Mouse (Mus musculus) intestine, embryonic 14.5 days (tissue): ENCODE results near the gene Smpd3. TPM values are rescaled to one million over a fixed set of nuclear protein-coding genes. Genes with fewer than 3 reads are reported as not detected.

Experiments
- ATAC-seq: fragments of 200-750 bp; cut with Nextera tagmentation; replicated peaks from 2 replicates; pipeline ENCODE4 v1.8.0; 2017; ENCODE audit warnings: low read depth, moderate number of reproducible peaks, moderate TSS enrichment, moderate library complexity; ENCODE audit not compliant: low FRiP score, low TSS enrichment
- DNase-seq: peaks from one replicate; pipeline ENCODE4 v3.0.0-alpha.2; 2018; ENCODE audit warnings: low spot score
- H3K27ac ChIP-seq: fragments of 300-500 bp; sonication (generic); 2 replicates; pipeline ENCODE4 v1.5.1; 2014; ENCODE audit warnings: low read depth, mild to moderate bottlenecking, control low read depth
- H3K27me3 ChIP-seq: fragments of 300-500 bp; sonication (generic); replicated peaks from 2 replicates; pipeline ENCODE4 v1.6.1; 2014; ENCODE audit warnings: low read length, control low read depth; ENCODE audit not compliant: control insufficient read depth, insufficient read depth
- H3K36me3 ChIP-seq: fragments of 300-500 bp; sonication (generic); 2 replicates; pipeline ENCODE4 v1.6.1; 2014; ENCODE audit warnings: low read length, control low read depth; ENCODE audit not compliant: control insufficient read depth, insufficient read depth
- H3K4me1 ChIP-seq: fragments of 300-500 bp; sonication (generic); replicated peaks from 2 replicates; pipeline ENCODE4 v1.6.1; 2014; ENCODE audit warnings: low read length, control low read depth, mixed read lengths; ENCODE audit not compliant: control insufficient read depth, insufficient read depth
- H3K4me2 ChIP-seq: fragments of 300-500 bp; sonication (generic); 2 replicates; pipeline ENCODE4 v1.6.1; 2014; ENCODE audit warnings: low read length
- H3K4me3 ChIP-seq: fragments of 300-500 bp; sonication (generic); 2 replicates; pipeline ENCODE4 v1.5.1; 2014; ENCODE audit warnings: low read depth, low read length, control low read depth, mixed read lengths
- H3K9ac ChIP-seq: fragments of 300-500 bp; sonication (generic); 2 replicates; pipeline ENCODE4 v1.6.1; 2014; ENCODE audit warnings: mild to moderate bottlenecking, low read length
- H3K9me3 ChIP-seq: fragments of 300-500 bp; sonication (generic); 2 replicates; pipeline ENCODE4 v1.6.1; 2016; ENCODE audit warnings: low read length, control low read depth; ENCODE audit not compliant: control insufficient read depth
- WGBS: fragments of 180-500 bp; shearing (Covaris S2); extraction: QIAGEN DNeasy Blood & Tissue Kit; methylation state at CpG from one replicate; pipeline ENCODE4 v1.1.7; 2014; 5-methylcytosine and 5-hydroxymethylcytosine counted together
- polyA plus RNA-seq: library from polyadenylated mRNA; unstranded; fragments of >200 nt; fragmentation: Nextera tagmentation; extraction: Ambion mirVana; gene quantifications from 2 replicates; pipeline ENCODE4 v1.2.1, GENCODE M21; 2014

Gene Smpd3
- polyA plus RNA-seq, 1 experiment from 2014 or later = 20.0 TPM

DNA sequence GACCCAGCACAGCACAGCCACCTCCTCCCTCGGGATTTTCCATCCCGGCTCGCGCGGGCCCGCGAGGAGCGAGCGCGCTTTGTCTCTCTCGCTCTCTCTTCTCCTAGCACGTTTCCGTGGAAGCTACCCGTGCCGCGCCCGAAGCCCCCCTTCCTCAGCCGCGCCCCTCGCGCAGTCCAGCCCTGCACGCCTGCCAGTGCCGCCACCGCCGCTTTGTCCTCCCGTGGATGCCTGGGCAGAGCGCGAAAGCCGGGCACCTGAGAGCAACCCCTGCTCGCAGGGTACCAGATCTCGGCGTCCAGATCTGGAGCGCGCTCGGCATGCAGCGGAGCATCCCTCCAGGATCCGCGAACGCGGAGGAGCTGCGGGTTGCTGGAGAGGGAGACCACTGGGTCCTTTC, 1.2 kb downstream of the Smpd3 start:
- peaks cover 24% of the 10 kb centered on the region for H3K27me3 ChIP-seq
- H3K9ac ChIP-seq = no peak overlapping the region
- no peaks in the 10 kb centered on the region for H3K9me3 ChIP-seq
- peaks cover 9% of the 10 kb centered on the region for H3K4me1 ChIP-seq
- H3K4me3 ChIP-seq = peak overlapping the region; percentile 26
- H3K36me3 ChIP-seq = no peaks in the 10 kb centered on the region
- no peak for ATAC-seq
- WGBS = 4% methylated on average over 34 of the region's 41 CpGs
- H3K27ac ChIP-seq = no peak overlapping the region
- no peak for DNase-seq
- peak overlapping the region; percentile 53 for H3K4me2 ChIP-seq

DNA sequence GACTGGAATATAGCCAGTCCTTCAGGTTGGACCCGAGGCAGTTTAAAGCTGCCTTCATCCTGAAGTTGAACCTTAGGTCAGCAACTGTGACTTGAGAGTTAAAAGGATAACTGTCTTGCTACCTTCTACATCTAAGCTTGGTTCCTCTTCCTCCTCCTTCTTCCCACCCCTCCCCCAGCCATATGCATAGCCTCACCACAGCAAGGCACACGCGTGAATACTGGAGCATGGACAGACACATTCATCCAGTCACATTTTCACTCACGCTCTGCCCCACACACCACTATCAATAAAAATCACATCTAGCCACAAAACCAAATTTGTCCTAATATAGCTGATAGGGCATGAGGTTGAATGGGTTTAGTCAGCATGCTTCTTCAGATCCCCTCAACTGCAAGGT, 1.8 kb downstream of the Smpd3 start:
- peaks cover 24% of the 10 kb centered on the region for H3K27me3 ChIP-seq
- WGBS = 73% methylated on average over 4 of the region's 4 CpGs
- no peak overlapping the region for H3K27ac ChIP-seq
- no peak for ATAC-seq
- no peaks in the 10 kb centered on the region for H3K36me3 ChIP-seq
- no peaks in the 10 kb centered on the region for H3K9me3 ChIP-seq
- H3K9ac ChIP-seq = no peak overlapping the region
- DNase-seq = no peak
- peak overlapping the region; percentile 26 for H3K4me3 ChIP-seq
- H3K4me1 ChIP-seq = peaks cover 9% of the 10 kb centered on the region
- peak overlapping the region; percentile 53 for H3K4me2 ChIP-seq

DNA sequence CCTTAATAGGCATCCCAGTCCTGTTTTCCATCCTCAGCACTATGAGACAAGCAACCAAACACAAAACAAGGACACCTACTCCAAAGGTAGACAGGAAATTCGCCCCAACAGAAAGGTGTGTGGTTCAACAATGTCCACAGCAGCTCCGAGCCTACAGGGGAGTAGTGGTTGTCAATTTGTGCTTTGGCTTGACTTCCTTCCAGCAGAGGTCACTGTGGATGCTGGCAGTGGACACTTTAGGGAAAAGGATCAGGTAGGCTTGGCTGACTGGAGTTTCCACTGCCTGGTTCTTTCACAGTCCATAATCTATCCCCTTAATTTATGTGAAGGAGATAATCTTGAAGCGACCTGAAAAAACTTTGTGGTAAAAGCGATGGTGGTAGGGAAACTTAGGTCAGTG, 2.6 kb downstream of the Smpd3 start:
- Histone ChIP-seq H3K4me3 (no peak overlapping the region), H3K4me1 (peaks cover 9% of the 10 kb centered on the region), H3K9me3 (no peaks in the 10 kb centered on the region), H3K27ac (no peak overlapping the region), H3K9ac (no peak overlapping the region), H3K36me3 (no peaks in the 10 kb centered on the region), H3K27me3 (peaks cover 24% of the 10 kb centered on the region), H3K4me2 (no peak overlapping the region)
- DNase-seq (no peak), ATAC-seq (no peak)
- 54% methylated on average over 4 of the region's 4 CpGs for WGBS

DNA sequence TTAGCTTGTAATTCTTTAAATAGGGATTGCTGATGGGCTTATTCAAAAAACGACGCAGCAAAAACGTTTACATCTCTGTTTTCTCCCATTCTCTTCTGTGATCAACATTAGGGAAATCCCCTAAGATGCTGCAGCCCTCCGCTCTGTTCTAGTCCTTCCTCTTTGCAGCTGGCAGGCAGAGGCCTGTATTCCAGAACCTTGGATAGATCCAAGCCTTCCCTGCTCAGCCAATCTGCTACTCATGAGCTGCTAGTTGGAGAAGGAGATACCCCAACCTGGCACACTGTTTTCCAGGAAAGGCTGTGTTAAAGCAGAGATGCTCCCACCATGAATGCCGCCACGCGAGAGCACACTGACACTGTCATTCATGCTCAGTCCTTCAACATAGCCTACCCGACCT, 4.4 kb downstream of the Smpd3 start:
- DNase-seq (no peak), ATAC-seq (no peak)
- no peaks in the 10 kb centered on the region for H3K36me3 ChIP-seq
- no peaks in the 10 kb centered on the region for H3K9me3 ChIP-seq
- WGBS = 34% methylated on average over 8 of the region's 8 CpGs
- H3K4me3 ChIP-seq = no peak overlapping the region
- no peak overlapping the region for H3K9ac ChIP-seq
- H3K27me3 ChIP-seq = peaks cover 24% of the 10 kb centered on the region
- peaks cover 9% of the 10 kb centered on the region for H3K4me1 ChIP-seq
- no peak overlapping the region for H3K4me2 ChIP-seq
- H3K27ac ChIP-seq = no peak overlapping the region

DNA sequence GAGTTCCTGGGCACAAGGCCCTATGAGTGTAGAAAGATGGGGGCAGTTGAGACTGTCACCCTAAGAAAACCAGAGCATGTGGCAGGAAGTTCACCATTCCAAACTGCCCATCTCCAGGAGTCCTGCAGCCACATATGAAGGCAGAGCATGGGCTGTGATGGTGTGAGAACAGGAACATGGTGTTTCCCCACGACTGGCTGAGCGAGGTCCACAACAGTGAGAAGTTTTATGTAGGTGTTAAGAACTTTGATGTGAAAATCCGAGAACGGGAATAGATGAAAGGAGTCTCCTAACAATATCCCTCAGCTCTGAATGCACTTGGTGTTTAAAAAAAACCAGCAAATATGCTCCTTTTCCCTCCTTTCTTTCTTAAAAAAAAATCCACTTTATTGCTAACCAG, 5.3 kb downstream of the Smpd3 start:
- Histone ChIP-seq H3K9ac (no peak overlapping the region), H3K4me1 (peaks cover 9% of the 10 kb centered on the region), H3K27ac (no peak overlapping the region), H3K4me2 (no peak overlapping the region), H3K9me3 (no peaks in the 10 kb centered on the region), H3K36me3 (no peaks in the 10 kb centered on the region), H3K27me3 (peaks cover 24% of the 10 kb centered on the region), H3K4me3 (no peak overlapping the region)
- WGBS = 69% methylated on average over 4 of the region's 4 CpGs
- DNase-seq (no peak), ATAC-seq (no peak)

DNA sequence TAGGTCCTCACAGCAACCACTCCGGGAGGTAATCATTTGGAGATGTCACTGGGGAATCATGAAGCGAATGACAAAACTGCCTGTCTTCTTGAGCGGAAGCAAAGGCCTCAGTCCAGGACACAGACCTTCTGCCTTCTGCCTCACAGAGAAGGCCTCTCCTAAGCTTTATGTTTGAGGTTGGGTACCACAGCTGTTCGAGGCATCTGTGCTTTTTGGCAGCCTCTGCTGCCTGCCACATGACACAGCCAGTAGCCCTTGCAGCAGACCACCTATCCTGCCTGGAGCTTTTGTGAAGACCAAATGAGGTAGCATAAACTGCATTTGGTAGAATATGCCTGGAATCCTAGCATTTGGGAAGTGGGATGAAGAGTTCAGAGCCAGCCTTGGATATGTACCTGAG, 11.2 kb downstream of the Smpd3 start:
- H3K27me3 ChIP-seq = no peaks in the 10 kb centered on the region
- H3K4me2 ChIP-seq = no peak overlapping the region
- H3K36me3 ChIP-seq = no peaks in the 10 kb centered on the region
- no peak for DNase-seq
- H3K9ac ChIP-seq = no peak overlapping the region
- ATAC-seq = no peak
- H3K4me1 ChIP-seq = no peaks in the 10 kb centered on the region
- no peak overlapping the region for H3K4me3 ChIP-seq
- no peaks in the 10 kb centered on the region for H3K9me3 ChIP-seq
- H3K27ac ChIP-seq = no peak overlapping the region
- WGBS = 71% methylated on average over 4 of the region's 4 CpGs

DNA sequence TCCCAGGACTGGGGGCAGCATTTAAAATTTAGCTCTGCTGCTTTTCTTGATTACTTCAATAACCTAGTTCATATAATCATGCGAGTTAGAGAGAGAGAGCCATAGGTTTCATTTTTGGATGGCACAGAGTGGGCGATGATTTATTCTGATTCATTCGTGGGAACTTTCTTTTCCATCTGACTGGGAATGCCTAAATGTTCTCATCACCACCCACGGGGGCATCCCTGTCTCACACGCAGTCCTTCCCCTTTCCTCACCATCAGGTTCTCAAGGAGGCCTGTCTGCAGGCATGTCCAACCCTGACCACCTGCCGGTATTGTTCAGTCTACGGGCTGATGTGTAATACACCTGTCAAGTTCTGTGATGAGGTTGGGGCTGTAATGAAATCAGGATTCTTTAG, 16.4 kb downstream of the Smpd3 start:
- Histone ChIP-seq H3K4me2 (no peak overlapping the region), H3K36me3 (no peaks in the 10 kb centered on the region), H3K4me3 (no peak overlapping the region), H3K27me3 (no peaks in the 10 kb centered on the region), H3K9ac (no peak overlapping the region), H3K9me3 (no peaks in the 10 kb centered on the region), H3K4me1 (no peaks in the 10 kb centered on the region), H3K27ac (no peak overlapping the region)
- no peak for ATAC-seq
- 81% methylated on average over 7 of the region's 7 CpGs for WGBS
- DNase-seq = no peak

DNA sequence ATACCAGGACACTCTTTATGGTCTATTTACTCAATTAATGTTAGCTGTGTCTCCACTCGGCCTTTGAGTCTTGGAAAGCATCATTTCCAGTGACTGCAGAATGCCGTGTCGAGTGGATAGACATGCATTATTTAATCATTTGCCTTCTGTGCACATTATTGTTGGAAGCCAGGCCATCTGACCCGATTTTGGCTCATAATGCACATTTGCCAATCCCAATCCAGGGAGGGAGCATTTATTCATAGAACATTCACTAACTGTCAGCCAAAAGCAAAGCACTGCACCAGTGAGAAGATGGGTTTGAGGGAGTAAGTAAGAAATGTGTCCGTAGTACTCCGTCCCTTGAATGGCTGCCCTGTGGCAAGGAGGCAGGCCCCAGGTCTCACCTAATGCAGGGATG, 17.8 kb downstream of the Smpd3 start:
- Histone ChIP-seq H3K4me1 (no peaks in the 10 kb centered on the region), H3K4me2 (no peak overlapping the region), H3K9me3 (no peaks in the 10 kb centered on the region), H3K27me3 (no peaks in the 10 kb centered on the region), H3K36me3 (no peaks in the 10 kb centered on the region), H3K9ac (no peak overlapping the region), H3K27ac (no peak overlapping the region), H3K4me3 (no peak overlapping the region)
- no peak for DNase-seq
- WGBS = 69% methylated on average over 6 of the region's 6 CpGs
- no peak for ATAC-seq

DNA sequence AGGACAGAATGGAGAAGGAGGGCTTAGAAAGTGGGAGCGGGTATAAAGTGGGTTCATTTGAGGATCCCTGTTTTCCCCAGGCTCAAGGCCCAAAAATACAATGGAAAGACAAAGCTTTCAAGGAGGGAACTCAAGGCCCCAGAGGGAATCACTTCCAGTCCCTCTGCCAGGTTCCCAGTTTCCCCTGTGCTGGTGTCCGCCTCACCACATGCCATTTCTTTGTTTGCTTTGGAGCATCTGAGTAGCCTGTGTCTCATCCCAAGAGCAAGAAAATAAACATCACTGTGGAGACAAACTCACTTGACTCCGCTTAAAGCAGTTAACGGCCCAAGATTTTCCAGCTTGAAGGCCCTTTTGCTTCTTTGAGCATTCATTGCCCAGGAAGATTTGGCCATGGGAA, 20.7 kb downstream of the Smpd3 start:
- no peaks in the 10 kb centered on the region for H3K9me3 ChIP-seq
- no peak overlapping the region for H3K4me3 ChIP-seq
- no peak overlapping the region for H3K27ac ChIP-seq
- no peak overlapping the region for H3K9ac ChIP-seq
- DNase-seq (no peak), ATAC-seq (no peak)
- WGBS = 71% methylated on average over 4 of the region's 4 CpGs
- H3K27me3 ChIP-seq = no peaks in the 10 kb centered on the region
- no peaks in the 10 kb centered on the region for H3K36me3 ChIP-seq
- H3K4me1 ChIP-seq = no peaks in the 10 kb centered on the region
- no peak overlapping the region for H3K4me2 ChIP-seq
